Mouse (Mus musculus) urinary bladder, postnatal 10 days (tissue): ENCODE data around the gene Prok2.

Experiments
- DNase-seq: peaks from one replicate; pipeline ENCODE4 v3.0.0; 2022; ENCODE audit warnings: low spot score

The Prok2 gene

GRCm38 (mm10) chr6:99692916-99693841 lies 33.0 kb downstream of the Prok2 start:
- DNase-seq = no peak

- no peak for DNase-seq
These were observed 33.8 kb downstream of the Prok2 start, which contains the start of gene Gpr27 for GRCm38 (mm10) chr6:99692206-99692915. Gpr27 (plus strand) TSS chr6:99692679.

- no peak for DNase-seq
These were observed 34.5 kb downstream of the Prok2 start for GRCm38 (mm10) chr6:99691666-99692205.

DNA sequence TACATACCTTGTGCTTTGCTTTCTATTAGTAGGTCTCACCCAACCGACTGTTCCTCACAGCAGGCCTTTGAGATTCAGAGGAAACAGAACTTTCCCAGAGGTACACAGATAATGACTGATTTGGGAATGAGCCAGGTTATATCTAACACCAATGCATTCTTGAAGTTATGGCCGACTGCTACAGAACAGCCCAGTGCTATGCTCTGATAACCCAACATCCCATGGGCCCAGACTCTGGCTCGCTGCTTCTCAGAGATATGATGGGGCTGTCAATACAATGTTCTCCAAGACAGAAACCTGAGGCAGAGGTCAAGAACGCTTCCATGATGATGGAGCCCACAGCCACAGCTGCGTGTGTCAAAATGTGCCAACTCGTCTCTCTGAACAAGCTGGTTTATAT lies 37.7 kb downstream of the Prok2 start:
- DNase-seq = no peak

- DNase-seq = no peak
These were observed 41.3 kb downstream of the Prok2 start for GRCm38 (mm10) chr6:99684899-99685298.

DNA sequence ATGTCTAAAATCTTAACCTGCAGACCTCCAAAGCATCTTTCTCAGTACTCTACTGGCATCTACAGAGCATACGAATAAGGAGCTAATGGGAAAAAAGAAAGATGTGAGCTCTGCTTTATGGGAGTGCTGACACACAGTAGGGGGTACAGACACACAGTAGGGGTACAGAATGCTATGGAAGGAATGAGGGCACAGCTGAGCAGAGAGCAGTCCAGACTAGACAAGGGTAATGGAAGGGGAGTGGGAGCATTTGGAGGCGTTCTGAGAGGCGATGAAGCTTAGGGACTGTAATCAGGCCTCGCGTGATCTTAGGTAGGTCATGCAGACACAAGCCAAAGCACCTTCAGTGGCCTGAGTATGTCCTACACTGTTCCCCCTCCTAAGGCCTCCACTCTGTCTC lies 42.2 kb downstream of the Prok2 start:
- no peak for DNase-seq

GRCm38 (mm10) chr6:99678108-99678507 lies 48.1 kb downstream of the Prok2 start:
- no peak for DNase-seq

DNA sequence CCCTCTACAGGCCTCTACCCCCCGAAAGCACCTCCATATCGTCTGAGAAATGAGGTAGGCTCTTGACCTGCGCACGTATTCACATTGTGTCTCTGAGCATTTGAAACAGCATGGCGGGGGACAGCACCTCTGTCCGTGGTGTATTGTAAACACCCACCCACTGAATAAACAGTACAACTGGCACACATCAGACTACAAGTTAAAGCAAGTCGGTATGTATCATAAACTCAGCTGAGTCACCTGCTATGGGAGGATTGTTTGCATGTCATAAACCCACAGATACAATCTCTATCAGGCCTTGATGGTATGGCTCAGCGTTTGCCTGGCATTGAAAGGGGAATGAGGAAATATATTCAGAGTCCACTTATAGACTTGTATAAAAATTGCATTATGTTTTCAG lies 48.9 kb downstream of the Prok2 start:
- DNase-seq = no peak

DNA sequence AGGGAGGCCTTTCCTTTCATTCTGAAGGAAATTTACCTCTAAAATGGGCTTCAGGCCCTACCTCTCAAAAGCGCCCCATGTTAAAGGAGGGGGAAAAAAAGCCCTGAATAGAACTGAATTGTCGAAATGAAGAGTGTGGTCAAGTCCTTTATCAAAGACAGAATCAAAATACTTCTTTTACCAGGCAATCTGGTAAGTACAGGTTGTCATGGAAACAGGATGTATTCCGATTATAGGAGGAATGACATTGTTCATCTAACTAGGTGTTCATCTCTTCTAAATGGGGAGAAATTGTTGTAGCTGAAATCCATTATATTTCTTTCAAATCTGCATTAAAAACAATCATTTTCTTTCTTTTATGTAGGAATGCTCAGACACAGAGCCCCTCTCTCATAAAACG lies 51.7 kb downstream of the Prok2 start:
- no peak for DNase-seq

DNA sequence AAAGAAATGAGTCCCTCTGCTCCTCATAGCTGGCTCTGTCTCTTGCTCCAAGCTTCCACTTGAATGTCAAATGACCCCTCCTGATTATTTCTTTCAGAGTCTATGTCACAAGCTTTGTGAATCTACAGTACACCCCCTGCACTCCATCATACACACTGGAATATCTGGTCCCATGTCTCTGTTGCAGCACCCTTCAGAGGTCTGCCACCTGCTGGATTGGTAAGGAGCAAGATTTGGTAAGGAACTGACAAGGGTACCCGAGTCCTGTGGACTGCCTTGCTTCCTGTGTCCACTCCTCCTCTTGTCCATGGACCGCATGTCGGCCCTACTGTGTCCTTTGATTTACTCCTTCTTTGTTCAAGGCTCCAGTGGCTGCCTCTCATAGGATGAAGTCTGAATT lies 54.4 kb downstream of the Prok2 start:
- DNase-seq = no peak

DNA sequence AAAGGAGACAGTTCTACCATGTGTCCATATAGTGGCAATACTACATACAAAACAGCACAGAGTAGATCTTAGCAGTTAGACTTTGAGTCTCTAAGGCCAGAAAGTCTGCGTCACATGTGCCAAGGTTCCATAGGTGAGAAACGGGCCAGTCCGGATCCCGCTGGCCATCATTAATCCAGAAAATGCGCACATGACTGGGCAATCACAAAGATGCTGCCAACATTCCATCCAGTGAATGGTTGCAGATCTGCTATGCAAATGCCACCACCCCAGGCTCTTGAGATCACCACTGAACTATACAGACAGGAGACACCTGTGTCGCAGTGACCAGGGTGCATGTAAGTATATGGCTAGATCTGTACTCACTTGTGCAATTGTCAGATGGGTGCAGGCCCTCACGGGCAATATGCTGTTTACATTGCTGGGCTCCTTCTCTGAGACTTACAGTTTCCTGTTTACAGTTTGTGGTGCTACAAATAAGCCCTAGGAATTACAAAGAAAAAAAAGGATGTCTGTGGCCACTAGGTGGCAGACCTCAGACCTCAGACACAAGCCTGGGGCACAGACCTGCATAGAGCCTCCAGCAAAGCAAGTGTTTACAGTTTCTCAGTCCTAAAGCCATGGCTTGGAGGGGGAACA lies 55.6 kb downstream of the Prok2 start:
- no peak for DNase-seq

GRCm38 (mm10) chr6:99669481-99670325 lies 56.5 kb downstream of the Prok2 start:
- DNase-seq = no peak

GRCm38 (mm10) chr6:99667290-99667689 lies 58.9 kb downstream of the Prok2 start:
- no peak for DNase-seq

DNA sequence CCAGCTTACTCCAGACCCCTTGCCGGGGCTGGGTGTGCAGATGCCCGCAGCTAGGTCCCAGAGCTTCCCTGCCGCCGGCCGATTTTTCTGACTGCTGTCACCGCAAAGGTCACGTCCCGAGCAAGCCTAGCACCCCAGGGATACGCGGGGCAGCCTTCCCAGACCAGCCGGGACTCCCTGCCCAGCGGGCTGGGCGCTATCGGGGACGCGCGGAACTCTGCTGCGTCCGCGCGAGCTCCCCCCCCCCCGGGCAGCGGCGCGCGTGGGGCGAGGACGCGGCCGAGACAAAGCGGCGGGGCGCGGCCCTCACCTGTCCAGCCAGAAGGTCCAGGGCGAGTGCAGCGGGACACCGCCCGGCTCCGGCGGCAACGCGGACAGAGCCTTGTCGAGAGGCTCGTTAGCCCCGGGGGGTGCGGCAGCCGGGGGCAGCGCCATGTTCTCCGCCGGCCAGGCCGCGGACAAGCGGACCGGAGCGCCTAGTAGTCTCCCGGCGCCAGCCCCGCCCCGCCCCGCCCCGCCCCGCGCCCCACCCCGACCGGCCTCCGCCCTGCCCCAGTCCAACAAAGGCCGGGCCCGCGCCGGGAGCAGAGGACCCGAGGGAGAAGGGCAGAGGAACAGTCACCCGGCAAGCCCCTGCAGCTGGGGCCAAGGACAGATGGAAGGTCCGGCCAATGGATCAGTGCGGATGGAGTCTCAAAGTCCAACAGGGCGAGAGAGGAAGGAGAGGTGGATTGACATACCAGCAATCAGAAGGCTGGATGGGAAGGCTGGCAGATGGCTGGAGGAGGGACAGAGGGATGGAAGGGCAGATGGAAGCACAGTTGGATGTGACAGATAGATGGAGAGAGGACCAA lies 59.6 kb downstream of the Prok2 start, which contains the start of the genes Eif4e3 and Gm20696:
TSS of gene Eif4e3 (minus strand) at position 454 of the 854 bp plus-strand sequence.
TSS of gene Gm20696 (minus strand) at position 480 of the 854 bp plus-strand sequence.
- no peak for DNase-seq

GRCm38 (mm10) chr6:99665457-99666317 lies 60.5 kb downstream of the Prok2 start:
- no peak for DNase-seq

DNA sequence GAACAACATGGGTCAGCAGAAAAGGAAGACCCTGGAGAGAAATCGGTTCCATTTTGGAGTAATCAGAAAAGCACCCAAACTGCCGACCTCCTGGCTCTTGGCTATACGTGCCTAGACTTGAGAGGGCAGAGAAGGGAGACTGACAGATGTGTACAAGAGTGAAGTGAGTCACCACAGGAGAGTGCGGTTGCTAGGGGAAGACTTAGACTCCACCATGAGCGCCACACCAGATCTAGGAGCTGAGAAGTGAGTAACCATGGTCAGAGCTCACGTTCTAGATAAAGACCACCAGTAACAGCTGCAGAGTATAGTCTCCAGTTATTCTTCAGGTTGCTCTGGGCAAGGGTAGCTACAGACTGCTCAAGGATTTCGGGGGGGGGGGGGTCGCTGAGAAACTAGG lies 63.0 kb downstream of the Prok2 start:
- no peak for DNase-seq
